Mouse (Mus musculus): Measurements from ENCODE around the gene Cldn18.

Gene Cldn18

DNA sequence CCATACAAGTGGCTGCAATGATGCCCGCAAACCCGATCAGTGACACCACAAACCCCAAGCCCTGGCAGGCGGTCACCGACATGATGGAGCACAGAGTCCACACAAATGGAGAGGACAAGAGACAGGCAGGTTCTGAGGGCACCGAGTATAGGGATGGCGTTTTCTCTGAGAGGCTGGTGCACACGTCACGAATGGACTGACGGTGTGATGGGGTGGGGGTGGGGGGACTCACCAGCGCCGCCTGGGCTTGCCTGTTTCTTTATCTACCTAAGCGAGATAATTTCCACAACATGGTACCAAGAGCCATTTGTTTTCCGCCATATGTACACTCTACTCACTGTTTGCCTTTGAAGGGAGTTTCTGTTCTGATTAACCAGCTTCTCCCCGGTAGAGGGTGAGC lies at the start of gene Cldn18:
Cldn18 (minus strand) TSS at position 134 of the 400 bp plus-strand sequence.
- no peak for DNase-seq (ENCODE audit: low spot score)

DNA sequence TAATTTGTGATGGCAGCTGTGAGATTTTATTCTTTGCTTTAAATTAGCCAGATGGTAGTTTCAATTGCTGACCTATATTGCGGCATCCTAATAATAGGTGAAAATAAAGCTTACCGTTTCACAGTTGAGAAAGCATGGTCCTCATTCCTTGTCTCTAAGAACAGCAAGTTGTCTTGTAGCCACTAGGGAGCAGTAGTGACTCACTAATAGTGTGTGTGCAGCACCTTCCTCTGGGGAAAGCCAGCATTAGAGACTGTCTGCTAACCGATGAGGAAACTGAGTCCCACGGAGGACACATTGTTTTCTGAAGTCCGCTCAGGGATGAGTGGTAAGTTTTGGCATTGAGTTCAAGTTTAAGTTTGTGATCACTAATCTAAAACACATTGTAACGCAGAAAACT lies 46.5 kb upstream of the Cldn18 start:
- DNase-seq (ENCODE audit: low spot score), result no peak

DNA sequence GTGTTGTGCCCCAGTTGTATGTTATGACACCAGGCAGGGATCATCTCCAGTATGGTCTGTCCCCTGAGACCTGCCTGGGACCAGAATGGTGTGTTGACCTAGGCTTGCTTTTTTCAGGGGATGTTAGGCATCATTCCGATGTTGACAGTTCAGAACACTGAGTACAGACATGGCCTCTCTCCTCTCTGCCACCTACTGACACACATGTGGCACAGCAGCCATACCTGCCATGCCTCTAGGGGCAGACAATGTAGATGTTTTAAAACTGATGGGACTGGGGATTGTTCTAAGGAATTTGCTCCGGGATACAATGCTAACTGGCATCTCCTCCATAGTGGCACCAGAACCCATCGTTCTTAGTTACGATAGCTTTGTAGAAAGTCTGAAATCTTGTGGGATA lies 33.2 kb upstream of the Cldn18 start:
- no peak for DNase-seq (ENCODE audit: low spot score)

DNA sequence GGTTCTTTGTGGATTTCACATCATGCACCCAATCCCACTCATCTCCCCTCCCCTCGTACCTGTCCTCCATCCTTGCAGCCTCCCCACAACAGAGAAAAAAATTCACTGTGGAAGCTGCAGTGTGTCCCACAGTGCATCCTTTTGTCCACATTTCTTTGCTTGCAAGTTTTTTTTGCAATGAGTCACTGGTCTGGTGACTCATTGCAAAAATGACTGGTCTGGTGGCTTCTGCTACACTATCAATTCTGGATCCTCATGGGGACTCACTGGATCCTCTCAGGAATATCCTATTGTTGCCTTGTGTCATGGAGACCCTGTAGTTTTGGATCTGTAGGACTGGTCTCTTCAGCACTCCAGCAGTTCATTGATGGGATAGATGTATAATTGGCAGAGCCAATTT lies 31.2 kb upstream of the Cldn18 start:
- DNase-seq (ENCODE audit: low spot score), result no peak

DNA sequence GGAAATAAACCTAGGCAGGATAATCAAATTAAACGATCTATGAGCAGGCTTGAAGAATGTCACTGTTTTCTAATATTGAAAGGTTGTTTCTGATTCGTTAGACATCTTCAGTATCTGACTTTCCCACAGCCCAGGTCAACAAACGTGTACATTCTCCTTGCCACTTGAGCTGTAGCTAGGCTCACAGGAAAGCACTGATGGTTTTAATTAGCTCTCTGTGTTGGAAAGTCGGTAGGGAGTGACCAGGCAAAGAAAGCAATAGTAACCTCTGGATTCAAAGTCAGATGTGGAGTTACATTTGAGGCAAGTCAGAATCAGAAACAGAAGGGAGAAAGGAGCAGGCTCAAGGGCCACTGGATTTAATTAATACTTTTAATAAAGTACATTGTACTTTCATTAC lies 30.7 kb upstream of the Cldn18 start:
- DNase-seq (ENCODE audit: low spot score), result no peak

DNA sequence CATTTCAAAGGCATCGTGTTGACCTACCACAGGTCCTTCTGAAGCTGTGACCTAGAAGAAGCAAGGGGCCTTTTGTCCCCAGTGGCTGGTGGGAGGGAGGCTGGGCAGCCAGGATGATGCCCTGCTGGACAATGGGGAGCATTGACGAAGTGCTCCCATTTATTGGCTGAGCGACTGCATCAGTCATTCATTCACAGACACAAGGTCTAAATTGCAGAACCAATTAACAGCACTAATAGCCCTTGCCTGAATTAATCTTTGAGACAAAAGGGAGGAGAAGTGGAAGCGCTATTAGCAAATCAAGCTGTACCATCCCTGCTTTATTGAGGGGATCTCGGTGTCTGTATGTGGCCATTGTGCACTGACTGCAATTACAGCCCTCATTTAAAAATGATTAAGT lies 27.5 kb upstream of the Cldn18 start:
- no peak for DNase-seq (ENCODE audit: low spot score)

DNA sequence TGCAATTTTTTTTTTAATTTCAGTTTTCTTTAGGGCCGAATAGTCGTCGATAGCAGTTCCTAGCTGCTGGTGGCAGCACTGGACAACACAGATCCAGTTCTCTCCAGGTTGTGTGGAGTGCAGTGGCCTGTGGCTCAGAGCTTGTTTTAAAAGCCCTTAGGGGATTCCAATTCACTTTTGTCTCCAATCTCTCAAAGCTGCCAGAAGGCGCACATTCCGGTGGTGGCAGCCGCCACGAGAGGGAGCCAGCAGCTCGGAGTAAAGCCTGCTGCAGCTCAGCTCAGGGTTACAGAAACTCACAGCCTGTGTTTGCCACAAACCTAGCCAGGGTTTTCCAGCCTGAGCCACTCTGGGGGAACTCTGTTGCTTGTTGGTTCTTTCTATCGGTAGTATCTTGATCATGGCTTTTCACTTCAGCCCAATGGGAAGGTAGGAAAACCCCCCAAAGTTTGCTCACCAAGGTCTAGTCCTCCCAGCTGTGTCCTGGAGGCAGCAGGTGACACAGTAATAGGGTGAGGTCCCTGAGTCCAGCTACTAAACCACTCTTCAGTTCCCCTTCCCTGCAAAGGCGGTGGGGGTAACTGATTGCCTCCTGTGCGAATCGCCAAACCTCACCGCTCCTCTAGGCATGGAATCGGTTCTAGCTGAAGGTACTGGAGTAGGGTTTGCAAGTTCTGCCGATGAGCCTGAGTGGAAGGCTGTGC lies 13.0 kb upstream of the Cldn18 start:
- DNase-seq (ENCODE audit: low spot score), result peak; percentile 79

DNA sequence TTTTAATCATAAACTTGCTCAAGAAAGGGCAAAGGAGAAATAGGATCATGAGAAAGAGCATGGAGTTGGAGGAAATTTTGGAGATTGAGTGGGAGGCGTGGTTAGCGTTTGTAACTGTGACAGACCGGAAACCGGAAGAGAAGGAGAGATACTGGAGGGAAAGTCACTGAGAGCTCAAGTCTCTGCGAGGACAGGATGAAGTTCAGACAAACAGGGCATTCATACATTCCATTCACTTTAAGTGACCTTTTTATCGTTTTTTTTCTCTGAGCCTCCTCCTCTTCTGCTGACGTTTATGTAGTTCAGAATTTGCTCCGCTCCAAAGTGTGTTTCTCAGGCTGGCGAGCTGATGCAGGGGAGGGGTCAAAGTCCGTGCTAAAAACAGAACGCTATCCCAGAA lies 10.8 kb upstream of the Cldn18 start:
- DNase-seq (ENCODE audit: low spot score), result no peak

DNA sequence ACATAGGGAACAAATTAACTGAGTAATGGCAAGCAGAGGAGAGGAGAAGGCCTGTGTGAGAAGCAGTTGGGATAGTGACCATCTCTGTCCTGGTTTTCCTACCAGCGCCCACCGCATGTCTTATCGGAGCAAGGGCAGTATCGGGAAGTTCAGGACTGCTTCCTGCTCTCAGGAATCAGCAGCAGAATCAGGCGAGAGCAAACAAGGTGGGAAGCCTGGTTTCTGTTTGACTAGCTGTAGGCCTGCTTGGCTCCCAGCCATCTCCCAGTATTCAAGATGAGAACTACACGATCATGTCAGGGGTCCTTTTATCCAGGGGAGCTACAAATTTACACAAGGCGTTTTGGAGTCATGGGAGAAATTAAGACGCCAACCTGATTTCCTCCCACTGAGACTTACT lies 8.2 kb upstream of the Cldn18 start:
- DNase-seq (ENCODE audit: low spot score), result no peak

DNA sequence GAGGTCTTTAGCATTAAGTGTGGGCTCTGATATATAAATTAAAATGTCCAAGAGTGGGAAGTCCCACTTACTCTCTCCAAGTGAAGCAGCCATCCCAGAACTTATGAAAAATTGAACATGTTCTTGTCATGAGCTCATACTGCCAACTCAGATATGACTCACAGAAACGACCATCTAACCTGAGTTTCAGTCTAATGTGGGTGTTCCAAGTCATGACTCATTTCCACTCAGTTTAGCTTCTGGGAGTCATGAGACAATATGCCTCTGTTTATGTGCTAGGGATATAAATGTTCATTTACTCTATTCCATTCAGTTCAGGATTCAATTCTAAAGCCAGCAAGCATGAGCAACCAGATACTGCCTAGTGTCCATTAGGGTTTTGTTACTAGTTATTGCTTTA lies 2.9 kb upstream of the Cldn18 start:
- no peak for DNase-seq (ENCODE audit: low spot score)

DNA sequence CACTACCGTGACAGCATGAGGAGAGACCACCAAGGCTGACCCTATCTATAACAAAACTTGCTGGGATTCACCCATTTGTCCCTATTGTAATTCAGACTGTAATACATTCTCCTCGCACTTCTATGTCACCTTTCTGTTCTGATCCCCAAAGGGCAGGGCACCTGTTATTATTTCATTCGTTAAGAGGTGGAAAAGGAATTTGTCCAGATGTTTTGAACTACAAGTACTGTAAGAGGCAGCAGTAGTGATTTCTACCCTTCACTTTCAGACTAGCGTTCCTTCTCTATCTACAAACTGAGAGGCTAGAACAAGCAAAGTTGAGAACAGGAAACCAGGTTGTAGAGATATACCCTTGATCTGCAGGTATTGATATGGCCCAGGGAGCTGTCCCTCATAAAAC lies 6.8 kb downstream of the Cldn18 start:
- DNase-seq (ENCODE audit: low spot score), result no peak

DNA sequence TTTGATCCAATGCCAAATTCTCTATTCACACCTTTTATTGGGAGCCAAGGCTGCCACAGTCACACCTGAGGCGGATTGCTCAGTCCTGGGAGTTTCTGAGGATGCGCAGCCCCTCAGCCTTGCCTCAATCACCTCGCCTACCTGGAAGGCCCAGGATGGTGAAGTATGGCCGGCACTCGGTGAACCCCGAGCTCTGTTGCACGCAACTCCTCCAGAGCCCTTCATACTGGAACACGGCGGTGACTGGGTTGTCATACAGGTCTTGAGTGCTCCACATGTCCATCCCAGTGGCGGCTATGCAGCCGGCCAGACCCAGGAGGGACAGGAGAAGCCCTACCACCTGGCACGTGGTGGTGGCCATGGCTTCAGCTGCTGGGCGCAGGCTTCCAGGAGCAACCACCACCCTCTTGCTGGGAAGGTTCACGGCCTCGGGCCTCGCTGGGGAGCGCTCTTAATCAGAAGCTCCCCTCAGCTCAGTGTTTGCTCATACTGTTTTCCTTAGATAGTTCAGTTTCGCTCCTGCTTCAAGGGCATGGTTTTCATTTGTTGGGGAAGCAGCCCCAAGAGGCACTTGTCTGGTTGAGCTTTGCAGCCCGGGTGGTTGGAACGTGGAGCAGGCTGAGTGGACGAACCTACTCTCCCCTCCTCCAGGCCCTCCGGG lies 7.3 kb downstream of the Cldn18 start:
- DNase-seq (ENCODE audit: low spot score), result no peak

DNA sequence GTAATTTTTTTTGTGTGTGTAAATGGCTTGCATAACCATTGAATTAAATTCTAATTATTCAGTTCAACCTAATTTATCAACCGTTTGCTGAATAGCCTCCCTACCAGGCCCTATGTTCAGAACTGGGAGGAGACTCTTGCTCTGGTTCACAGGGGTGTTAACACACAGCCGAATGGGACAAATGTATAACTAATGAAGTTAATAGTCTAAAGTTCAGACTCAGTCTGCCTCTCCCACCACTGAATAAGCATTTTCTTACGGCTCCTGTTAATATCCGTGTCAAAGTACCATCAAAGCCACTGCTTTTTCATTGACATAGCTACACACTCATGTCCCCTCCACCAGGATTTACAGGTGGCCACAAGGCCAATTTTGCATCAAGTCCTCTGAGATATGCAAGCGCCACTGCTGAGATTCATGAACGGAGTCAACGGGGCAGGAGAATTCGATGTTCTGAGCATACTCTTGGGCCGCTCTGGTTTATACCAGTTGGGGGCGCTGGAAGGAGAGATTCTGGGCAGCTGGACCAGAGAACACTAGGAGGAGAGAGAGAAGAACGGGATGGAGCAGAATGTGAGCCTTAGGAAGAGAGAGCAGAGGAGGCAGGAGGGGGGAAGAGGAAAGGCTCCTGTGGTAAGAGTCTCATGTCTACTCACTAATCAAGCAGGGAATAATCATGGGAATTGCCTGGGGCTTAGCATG lies 9.5 kb downstream of the Cldn18 start:
- no peak for DNase-seq (ENCODE audit: low spot score)

DNA sequence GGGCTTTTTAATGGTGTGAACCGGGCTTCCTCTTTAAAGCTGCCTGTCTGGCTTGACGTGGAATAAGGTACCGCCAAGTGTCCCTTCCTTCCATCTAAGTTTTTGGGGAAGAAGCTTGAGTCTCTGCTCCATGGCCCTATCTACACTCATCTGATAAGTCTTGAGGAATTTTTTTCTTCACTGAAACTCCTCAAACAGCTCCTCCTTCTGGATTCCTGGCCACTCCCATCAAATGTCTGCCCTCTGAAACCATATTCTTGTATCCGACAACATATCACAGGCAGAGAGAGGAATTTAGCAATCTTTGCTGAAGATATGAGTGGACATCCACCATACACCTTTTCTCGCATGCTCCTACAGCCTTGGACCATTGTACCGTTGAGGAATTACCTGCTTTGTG lies 10.8 kb downstream of the Cldn18 start:
- no peak for DNase-seq (ENCODE audit: low spot score)

DNA sequence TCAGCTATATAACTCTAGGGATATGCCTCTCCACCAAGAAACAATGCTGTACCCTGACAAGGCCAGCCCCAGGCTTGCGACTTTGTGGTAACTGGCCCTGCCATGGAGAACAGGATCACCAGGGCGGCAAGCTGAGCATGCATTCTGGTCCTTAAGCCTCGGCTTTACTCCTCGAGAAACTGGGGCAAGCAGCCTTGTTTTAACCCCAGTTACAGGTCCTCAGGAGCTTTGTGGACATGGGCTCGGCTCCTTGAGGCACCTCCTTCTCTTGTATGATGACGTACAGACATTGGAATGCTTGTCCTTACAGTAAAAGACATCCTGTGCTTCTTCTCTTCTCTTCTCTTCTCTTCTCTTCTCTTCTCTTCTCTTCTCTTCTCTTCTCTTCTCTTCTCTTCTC lies 13.4 kb downstream of the Cldn18 start:
- DNase-seq (ENCODE audit: low spot score), result no peak

DNA sequence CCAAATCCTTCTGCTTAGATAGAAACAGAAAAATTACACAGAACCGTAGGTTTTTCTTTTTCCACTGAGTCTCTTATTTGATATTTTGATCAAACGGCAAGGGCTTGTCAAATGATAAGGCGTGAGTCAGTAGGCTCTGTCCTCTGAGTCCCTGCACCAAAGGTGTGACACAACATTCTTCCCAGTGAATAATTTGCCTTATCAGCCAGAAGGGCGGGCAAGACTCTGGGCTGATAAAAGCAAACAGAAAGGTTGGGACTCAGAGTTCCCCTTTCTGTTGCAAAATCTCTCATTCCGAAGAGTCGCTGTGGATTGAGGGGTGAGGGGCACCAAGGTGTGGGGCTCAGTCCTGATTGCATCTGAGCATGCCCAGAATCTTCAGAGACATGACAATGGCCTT lies 14.9 kb downstream of the Cldn18 start:
- no peak for DNase-seq (ENCODE audit: low spot score)

DNA sequence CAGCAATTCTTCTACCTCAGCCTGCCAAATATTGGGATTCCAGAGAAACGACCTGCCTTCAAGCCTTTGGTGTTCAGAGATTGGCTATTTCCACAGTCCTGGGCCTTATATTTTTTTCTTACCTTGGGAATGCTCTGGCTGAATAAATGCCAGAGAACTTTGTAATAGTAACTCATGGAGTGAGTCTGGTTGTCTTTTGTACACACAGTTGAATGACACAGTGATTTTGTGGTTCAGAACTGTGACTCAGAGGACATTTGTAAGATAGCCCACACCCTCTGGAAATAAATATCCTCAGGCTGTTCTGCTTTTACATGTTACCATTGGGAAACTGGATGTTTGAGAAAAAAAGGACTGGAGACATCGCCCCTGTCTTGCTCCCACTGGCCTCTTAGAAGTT lies 15.9 kb downstream of the Cldn18 start:
- DNase-seq (ENCODE audit: low spot score), result no peak

DNA sequence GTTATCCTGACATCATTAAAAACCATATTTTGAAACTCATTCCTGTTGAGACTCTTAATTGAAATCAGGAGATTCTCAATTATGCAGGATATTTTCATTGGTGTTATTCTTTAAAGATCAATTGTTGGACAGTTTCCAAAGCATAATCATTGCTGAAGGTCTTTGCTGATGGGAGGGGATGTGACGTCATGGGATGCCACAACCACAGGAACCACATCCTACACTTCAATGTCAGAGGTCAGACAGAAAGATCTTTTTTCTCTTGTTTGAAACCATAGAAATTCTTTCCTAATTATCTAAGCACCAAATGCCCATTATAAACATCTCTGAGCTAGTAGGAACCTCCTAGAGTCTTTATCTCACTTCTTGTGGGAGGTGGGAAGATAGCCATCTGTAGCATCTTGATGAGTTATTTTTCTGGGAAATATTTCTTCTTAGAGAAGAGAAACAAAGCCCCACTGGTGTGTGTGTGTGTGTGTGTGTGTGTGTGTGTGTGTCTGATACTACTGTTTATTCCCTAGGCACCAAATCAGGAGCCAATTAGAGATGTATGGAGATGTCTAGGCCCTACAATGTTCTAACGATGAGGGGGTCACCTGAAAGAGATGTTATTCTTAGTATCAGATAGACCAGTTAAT lies 17.2 kb downstream of the Cldn18 start:
- DNase-seq (ENCODE audit: low spot score), result no peak

DNA sequence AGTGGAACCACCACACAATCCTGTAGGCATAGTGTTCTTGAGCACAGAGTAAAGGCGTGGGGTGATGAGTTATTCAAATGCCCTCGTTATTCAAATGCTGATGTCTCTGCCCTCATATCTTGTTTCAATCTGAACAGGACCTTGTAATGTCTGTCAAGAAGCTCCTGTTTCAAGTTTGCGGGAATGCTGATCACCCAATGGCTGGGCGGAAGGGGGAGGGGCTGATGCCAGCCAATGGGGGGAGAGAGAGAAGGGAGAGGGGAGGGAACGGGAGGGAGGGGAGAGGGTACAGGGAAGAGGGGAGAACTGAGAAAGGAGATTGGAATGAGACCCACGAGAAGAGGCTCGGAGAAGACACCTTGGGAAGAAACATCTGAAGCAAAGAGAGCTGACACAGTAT lies 22.1 kb downstream of the Cldn18 start:
- no peak for DNase-seq (ENCODE audit: low spot score)

DNA sequence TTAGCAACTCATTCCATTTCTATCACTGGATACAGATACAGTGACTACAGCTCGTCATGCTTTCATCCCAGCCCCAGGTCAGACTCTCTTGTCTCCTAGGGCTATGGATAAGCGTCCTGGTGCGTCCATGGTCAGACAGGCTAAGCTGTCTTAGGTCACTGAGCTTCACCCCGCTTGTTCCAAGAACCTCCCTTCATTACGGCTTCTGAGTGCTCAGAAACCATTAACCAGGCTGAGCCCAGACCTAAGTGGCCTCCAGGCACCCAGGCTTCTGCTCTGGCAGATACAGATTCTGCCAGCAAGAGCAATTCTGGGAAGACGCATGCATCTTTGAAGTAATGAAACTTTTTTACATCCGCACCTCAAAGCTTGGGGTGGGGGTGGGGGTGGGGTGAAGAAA lies 26.7 kb downstream of the Cldn18 start:
- DNase-seq (ENCODE audit: low spot score), result no peak

DNA sequence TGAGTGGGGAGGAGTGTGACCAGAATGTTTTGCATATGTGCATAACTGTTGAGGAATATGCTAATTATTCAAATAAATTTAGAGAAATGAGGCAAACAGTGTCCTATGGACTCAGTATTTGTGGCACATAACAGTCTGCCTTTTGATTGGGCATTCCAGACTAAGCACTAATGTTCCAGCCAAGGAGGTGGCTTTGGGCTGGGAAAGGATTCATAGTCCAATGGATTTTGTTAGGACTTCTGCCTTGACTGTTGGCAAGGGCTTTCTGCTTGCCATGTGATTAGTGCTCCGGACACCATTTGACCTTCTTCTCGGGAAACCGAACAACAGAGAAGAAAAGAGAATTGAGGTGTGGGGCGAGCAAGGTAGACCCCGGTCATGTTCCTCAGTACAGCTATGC lies 27.3 kb downstream of the Cldn18 start:
- no peak for DNase-seq (ENCODE audit: low spot score)

DNA sequence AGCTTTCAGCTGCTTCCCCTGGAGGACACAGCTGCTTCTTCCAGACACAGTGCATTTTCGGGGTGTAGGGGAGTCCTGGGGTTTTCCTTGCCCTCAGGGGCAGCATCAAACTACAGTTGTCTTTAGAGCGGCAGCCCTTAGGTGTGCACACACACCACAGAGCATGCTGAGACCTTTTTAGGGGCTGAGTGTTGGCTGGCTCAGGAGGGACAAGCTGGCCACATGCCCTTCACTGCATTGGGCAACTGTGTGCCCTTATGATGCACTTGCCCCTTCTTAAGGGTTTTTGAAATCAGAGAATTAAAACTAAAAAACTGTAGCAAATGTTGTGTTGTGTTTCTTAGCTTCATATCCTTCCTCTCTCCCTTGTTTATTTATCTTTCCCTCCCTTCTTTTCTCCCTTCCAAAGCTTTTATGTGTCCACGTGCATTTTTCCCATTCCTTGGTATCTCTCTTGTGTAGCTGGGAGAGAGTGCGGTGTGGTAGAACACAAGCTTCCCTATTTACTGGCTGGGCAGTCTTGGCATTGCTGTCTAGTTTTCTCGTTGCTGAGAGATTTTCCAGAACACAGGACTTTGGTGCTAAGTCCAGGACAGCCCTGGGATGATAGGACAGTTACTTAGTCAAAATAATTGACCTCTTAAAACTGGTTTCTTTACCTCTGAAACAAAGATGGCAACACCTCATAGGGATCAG lies 31.4 kb downstream of the Cldn18 start:
- no peak for DNase-seq (ENCODE audit: low spot score)
